Mouse (Mus musculus) cerebellum, adult 9-11 months (tissue): ENCODE measurements around the gene Cisd1.
A peak's percentile ranks its signal among the peaks of the same experiment; 100 is the strongest.
"Not testable (repeated sequence)": the region's sequence is repeated elsewhere in the genome, so short reads cannot be mapped to it uniquely, and the experiment has no call there.

Experiments
- DNase-seq: peaks from one replicate; pipeline ENCODE4 v3.0.0; 2022

The Cisd1 gene

DNA sequence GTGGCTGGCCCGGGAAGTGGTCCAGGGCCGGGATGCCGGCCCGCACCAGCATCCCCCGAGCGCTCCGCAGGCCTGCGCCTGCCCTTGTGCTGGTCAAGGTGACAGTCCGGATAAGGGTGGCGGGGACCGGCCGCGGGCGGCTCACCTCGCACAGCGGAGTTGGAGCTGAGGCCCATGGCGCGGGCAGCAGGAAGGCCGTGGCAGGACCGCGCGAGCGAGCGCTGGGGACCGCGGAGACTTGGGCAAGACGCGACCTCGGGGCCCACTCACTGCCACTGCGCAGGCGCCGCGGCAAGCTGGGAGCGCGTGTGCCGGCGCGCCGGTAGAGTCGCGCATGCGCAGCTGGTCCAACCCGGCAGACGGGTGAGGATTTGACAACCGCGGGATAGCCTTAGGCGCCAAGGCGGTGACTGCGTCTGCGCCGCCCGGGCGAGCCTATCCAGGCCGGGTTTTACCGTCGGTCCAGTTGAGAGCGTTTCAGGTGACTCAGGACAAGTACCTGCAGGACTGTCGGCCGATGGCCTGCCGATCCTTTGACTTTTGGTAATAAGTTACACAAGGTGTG lies at the start of gene Cisd1:
Cisd1 (minus strand) TSS at position 376 of the 565 bp plus-strand sequence.
- peak; percentile 98 for DNase-seq

DNA sequence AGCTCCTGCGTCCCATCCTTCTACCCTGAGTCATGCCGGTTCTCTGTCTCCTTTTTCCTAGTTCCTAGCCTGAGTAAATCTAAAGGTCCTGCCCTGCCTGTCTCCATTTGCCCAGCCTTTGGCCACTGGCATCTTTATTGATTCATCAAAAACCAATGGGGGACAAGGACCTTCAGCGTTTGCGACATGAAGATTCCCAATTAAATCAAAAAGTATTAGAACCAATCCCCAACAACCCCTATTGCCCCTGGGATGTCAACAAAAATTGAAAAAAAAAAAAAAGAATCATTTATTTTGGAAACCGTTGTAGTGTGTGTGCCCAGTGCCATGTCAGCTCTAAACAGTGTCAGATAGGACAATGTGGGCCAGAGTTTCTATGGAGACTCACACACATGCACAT lies 44.6 kb upstream of the Cisd1 start:
- no peak for DNase-seq

DNA sequence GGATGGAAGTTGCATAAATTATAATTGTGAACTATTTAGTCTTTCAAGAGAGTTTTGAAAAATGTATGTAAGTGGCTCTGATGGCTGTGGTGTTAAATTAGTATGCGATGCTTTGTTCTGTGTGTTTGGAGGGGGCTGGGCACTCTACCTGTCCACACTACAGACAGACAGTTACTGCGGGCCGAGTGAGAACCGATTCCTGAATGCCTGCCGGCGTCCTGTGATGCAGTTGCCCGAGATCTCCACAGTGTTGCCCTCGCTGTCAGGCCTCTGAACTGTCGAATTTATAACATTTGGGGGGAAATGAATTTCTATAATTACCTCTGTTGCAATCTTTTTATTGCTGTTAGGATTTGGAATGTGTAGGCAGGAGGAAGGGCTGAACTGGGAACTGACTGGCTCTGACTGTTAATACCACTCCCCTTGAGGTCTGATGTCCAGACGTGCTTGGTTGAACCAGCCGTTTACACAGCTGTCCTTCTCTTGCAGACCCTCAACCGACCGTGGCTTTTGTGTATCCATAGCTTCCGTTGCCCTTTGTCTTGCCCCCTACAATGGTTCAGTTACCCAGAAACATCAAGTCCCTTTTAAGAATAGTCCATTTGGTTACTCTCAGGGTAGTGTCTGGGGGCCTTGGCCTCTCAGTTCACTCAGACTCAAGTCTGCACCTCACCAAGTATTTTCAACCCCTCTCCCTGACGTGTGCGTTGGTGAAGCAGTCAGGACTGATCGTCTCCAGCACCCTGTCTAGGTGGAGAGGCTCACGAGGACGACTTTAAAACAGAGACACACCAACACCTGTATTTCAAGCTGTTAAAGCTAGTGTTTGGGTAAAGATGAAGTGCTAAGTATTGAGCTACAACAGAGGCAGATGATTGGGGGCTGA lies 39.6 kb upstream of the Cisd1 start:
- DNase-seq: no peak

GRCm38 (mm10) chr10:71383552-71383924 lies 38.8 kb upstream of the Cisd1 start:
- not testable (repeated sequence) for DNase-seq

DNA sequence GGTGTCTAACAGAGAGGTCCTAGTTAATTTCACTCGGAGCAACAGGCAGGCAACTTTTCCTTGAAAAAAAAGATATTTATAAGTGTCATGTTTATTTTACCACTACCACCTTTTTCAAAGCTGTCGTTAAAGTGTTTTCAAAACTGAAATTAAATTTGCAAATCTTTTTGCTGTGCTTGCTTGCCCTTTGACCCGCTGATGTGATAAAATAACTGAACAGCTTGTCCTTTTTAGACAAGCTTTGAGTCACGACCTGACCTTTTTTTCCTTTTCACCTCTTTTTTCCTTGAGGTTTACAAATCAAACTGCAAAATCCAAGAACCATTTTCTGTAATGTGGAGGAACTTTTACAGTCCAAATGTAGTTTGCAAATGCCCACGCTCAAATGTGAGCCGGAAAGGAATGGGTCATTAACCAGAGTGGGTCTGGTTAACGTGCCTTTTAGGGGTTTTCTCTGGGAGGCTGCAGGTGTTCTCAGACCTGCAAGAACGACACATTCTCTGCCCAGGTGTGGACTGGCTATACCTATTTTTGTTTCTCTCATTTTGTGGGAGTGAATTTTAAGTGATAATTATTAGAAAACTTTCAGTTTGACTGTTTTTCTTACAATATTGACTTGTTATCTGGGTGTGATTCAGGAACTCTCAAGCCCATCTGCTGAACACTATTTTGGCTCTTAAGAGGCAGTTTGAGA lies 38.3 kb upstream of the Cisd1 start:
- no peak for DNase-seq

- DNase-seq: no peak
Observed at GRCm38 (mm10) chr10:71382109-71382508, 37.4 kb upstream of the Cisd1 start.

DNA sequence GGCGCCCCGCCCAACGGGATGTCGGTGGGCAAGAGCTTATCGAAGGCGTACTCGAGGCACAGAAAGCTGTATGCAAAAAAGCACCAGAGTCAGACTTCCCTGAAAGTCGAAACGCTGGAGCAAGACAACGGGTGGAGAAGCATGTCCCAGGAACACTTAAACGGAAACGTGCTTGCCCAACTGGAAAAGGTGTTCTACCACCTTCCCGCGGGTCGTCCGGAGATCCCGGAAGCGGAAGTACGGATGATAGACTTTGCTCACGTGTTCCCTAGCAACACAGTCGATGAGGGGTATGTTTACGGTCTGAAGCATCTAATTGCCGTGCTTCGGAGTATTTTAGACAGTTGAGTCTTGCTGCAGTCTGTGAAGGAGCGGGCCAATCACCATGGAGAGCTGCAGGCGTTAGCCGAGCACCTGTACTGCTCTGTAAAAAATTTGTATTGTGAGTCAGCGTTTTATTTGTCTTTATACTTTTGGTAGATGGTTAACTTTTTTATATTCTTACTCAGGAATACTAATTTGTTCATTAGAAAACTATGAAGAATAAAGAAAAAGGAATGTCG lies 36.8 kb upstream of the Cisd1 start:
- DNase-seq: no peak

- DNase-seq: no peak
Observed at GRCm38 (mm10) chr10:71380406-71380805, 35.7 kb upstream of the Cisd1 start.

- no peak for DNase-seq
Observed at GRCm38 (mm10) chr10:71376014-71376413, 31.3 kb upstream of the Cisd1 start.

- DNase-seq: no peak
Observed at GRCm38 (mm10) chr10:71373706-71374105, 29.0 kb upstream of the Cisd1 start.

GRCm38 (mm10) chr10:71371881-71372280 lies 27.1 kb upstream of the Cisd1 start:
- DNase-seq: no peak

GRCm38 (mm10) chr10:71369466-71369865 lies 24.7 kb upstream of the Cisd1 start:
- no peak for DNase-seq

- DNase-seq: no peak
Observed at GRCm38 (mm10) chr10:71368128-71368940, 23.6 kb upstream of the Cisd1 start.

GRCm38 (mm10) chr10:71363858-71364257 lies 19.1 kb upstream of the Cisd1 start:
- DNase-seq: no peak

DNA sequence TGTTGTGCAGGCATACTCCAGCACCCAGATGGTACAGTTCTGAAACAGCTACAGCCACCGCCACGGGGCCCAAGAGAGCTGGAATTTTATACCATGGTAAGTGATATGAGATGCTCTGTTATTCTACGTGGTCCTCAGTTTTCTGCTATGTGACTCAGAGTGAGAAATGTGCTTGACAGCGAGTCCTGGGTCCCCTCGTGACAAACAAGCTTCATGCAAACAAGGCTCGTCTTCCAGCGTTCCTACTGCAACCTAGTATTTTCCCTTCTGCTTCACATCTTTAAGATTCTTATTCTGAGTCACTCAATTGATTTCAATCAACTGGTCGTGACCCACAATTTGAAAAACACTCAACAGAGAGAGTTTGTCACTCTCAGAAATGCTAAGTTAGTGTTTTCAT lies 18.7 kb upstream of the Cisd1 start:
- DNase-seq: no peak

DNA sequence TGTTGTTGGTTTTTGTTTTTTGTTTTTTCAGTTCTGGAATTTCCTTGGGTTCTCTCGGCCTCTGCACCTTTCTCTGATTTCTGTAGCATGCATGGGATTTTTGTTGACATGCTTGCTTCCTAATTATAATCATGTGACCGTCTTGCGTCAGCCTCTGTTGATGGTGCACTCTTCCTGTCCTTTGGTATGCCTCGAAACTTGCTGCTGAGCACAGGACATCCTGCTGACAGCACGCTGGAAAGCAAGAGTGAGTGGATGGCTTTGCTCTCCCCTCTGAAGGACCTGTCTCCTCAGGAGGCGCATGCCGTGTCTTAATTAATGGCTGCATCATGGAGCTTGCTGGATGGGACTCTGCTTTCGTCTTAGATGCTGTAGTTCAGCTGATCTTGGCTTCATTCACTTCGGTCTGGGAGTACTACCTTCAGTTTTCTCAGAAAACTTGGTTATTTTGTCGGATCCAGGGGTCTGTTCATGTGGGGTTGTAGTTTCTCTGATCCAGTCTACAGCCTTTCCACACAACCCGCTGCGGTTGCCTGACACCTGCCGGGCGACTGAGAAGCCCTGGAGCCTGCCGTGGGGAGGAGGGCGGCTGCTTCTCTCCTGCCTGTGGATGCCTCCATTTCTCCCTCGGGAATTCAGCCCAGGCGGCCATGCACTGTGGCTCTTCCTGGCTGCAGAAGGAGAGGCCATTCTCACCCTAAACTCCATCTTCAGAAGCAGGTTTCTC lies 17.2 kb upstream of the Cisd1 start:
- DNase-seq: no peak

DNA sequence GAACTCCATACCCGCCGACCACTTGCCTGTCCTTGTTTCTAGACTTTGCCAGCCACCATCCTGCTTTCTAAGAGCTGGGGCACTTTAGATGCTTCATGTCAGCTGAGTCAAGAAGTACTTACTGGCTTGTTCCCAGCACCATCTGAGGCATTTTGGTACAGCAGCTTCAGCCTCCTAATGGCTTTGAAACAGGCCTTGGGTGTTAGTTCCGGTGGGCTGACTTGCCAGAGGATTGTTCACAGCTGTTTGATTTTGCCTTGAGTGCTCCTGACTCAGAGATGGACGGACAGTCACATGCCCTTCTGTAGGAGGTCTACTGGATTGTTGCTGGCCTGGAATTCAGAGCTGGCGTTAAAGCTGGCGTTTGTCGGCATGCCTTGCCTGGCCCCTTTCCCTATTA lies 16.3 kb upstream of the Cisd1 start:
- DNase-seq: no peak

- no peak for DNase-seq
Observed at GRCm38 (mm10) chr10:71354947-71355346, 10.2 kb upstream of the Cisd1 start.

DNA sequence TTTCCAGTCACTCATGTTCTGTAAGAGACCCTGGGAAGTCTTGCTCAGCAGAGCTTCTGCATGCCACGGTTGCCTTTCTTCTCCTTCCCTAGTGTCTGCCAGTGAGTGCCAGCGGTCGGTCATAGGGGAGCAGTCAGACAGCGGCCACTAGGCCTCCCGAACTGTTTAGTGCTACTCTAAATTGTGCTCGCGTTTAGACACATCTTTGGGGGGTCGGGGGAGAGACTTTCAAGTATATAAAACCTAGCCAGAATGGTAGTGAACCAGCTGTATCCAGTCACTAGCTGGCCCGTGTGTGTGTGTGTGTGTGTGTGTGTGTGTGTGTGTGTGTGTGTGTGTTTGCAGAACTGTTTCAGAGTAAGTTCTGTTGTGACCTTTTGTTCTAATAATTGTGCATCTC lies 9.1 kb upstream of the Cisd1 start:
- no peak for DNase-seq

- DNase-seq: no peak
Observed at GRCm38 (mm10) chr10:71351301-71351700, 6.5 kb upstream of the Cisd1 start.

DNA sequence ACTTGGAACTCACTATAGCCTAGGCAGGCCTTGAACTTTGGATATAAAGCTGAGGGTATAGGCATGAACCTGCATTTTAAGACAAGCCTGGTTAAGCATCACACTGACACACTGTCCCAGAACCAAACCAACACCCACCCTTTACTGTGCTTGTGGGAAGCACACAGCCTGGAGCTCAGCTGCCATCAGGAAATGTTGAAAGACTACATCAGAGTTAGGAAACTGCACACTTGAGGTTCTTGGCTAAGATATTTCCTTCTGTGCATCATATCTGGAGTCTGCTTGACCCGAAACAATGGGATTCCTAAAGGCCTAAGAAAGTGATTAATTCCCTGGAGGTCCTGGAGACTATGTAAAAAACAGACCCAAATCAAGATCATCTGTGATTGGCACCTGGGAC lies 4.5 kb upstream of the Cisd1 start:
- DNase-seq: no peak
